Mouse (Mus musculus): ENCODE measurements around the gene Cbx8.

The Cbx8 gene

GRCm38 (mm10) chr11:119051426-119051825 is 10.7 kb upstream of the Cbx8 start:
- no peak for DNase-seq (ENCODE audit: low spot score in 2 of 2)

DNA sequence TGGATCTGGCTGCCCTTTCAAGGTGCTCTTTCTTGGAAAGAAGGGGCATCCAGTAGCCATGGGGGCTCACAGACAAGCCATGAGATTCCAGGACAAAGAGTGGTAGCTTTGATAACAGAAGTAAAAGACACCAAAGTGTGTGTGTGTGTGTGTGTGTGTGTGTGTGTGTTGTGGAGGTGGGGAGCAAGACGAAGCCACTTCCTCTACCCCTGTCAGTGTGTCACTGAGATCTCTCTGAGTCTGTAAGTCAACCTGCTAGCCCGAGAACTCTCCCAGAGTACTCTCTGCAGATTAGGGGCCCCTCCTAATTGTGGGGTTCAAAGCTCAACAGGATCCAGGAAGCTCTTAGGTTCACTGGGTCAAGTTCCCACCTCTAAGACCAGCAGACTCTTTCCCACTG is 9.6 kb upstream of the Cbx8 start:
- no peak for DNase-seq (ENCODE audit: low spot score in 2 of 2)

- no peak for DNase-seq (ENCODE audit: low spot score in 2 of 2)
These were observed 7.4 kb upstream of the Cbx8 start for GRCm38 (mm10) chr11:119048133-119048510.

GRCm38 (mm10) chr11:119047261-119048132 is 6.7 kb upstream of the Cbx8 start:
- DNase-seq (ENCODE audit: low spot score in 2 of 2): no peak

DNA sequence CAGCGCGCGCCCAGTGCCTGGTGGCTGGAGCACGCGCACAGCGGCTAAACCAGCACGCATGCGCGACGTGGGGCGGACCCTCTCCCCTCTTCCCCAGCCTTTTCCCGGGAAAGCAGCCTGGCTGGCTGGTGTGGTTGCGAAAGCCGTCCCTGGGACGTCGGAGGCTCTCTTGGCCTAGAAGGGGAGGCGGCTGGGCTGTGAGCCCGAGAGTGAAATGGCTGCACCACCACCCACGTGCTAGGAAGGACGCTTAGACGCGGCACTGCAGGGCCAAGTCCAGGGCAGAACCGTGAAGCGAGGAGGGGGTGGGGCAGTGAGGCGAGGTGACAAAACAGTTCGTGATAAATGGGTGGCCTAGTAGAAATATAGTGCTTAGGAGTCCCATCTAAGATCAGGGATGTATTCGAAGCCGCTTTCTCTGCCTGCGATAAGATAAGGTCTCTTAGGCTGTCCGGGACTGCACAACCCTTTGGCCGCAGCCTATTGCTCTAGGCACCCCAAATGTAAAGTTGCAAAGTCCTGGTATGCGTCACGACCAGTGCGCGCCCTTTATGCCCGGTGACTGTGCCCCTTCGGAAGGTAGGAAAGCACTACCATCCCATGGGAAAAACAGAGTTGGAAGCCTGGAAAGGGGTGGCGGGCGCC is 6.0 kb upstream of the Cbx8 start:
- DNase-seq (ENCODE audit: low spot score in 2 of 2): no peak

GRCm38 (mm10) chr11:119044551-119045337 is 4.0 kb upstream of the Cbx8 start:
- no peak for DNase-seq (ENCODE audit: low spot score in 2 of 2)

DNA sequence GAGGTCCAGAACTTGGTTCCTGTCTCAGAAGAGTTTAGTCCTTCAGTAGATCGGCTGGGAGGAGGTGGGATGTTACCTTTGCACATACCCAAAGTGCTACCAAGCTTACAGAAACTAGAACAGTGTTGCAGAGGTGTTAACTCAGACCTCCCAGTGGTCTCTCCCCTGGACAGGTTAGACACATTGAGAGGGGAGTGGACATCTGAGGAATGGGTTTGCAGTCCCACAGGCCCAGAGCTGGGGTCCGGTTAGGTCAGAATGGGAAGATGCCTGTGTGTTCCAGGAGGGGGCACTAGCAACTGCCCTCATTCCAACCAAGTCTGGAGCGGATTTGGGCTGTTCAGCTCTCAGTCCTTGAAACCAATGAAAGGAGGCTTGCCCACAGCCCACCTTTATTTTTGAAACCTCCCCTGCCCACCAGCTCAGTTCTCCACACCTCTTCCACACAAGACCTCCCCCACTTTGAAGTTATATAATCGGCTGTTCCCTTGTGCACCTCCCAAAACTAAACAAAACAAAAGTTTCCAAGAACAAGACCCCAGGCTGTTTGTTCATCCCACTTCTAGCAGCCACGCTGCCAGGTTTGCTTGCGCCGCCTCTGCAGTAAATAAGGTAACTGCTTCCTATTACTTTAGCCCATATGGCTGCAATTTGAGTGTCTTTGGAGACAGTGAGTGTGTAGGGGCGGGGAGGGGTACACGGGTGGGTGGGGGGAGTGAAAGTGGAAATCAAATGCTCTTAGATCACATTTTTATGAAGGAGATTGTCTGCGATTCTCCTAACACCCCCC is 3.2 kb upstream of the Cbx8 start:
- no peak for DNase-seq (ENCODE audit: low spot score in 2 of 2)

- no peak for DNase-seq (ENCODE audit: low spot score in 2 of 2)
These were observed 2.4 kb upstream of the Cbx8 start for GRCm38 (mm10) chr11:119043273-119043540.

DNA sequence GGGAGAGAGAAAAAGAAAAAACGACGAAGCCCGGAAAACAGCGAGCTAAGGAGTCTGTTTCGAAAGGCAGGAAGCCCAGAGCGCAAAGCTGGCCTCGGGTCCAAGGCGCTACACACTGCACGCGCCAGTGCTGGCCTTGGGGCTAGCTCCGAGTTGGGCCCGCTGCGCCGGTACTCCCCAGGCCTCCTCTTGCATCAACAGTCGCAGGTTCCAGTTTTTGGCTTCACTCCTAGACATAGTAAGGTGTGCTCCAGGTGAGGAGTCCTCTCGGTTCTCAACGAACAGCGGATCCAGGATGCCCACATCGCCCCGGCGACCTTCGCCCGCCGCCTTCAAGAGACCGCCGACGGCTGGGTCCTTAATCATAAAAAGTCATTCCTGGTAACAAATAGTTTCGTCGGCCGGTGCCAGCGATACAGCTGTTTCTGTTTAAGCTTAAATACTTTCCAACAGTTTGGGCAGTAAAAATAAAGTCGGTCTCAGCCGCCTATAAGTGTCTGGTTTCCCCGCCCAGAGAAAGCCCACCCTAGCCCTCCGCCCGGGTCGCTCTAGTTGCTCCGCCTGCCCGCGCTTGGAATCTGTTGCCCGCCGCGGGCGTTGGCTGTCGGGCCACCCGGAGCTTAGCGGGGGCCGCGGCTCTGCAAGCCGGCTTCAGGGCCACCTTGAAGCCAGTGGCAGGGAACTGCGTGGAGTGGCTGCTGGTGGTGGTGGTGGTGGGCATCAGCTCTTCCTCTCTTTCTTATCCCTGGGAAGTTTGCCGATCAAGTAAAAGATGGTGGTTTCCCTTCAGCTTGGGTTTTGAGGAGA is 1.9 kb upstream of the Cbx8 start:
- DNase-seq (ENCODE audit: low spot score in 2 of 2): no peak

- no peak for DNase-seq (ENCODE audit: low spot score in 2 of 2)
These were observed 1.1 kb upstream of the Cbx8 start for GRCm38 (mm10) chr11:119041750-119042465.

DNA sequence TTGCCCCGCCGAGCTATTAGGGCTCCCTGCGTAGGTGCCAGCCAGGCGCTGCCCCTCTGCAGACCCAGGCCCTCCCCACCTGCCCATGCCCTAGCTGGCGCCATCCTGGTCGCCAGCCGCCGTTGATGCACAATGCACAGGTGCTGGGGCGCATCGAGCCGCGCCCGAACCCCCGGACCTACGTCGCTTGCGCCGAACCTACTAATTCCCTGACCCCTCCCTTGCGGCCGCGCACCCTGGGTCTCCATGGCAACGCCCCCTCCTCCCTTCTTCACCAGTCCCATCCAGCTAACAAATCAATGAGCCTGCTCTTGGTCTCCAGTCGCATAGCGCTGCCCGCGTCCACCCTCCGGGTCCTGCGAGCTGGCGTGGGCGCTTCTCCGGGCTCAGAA is 552 bp upstream of the Cbx8 start:
- DNase-seq (ENCODE audit: low spot score in 2 of 2): peak in 1 of 2 experiments; percentile 77

DNA sequence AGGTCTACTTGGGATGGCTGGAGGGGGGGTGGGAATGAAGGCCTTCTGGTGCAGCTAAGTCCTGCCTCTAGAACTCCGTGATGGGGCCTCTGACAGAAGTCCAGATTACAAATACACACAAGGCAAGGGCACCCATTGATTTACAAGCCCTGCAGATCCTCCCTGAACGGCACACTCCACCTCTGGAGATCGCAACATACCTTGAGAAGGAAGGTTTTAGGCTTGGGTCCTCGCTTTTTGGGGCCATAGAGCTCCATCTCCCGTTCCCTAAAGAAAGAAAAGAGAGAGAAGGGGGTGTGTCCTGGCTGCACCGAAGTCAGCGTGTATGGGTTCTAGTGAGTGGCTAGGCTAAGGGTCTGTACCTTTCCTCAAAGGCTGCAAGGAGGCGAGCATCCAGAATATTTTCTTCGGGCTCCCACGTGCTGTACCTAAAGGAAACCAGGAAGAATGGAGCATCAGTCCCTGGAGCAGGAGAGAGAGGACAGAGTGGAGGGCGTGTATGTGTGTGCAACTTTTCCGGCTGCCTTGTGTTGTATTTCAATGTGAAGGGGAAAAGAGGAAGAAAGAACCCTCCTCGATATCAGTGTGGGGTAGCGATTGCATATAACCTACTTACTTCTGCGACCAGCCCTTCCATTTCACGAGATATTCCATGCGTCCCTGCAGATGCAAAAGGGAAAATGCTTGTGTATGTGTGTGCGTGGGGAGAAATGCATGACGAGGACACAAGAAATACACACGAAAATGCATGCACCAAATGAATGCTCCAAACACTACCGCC is 847 bp downstream of the Cbx8 start:
- DNase-seq (ENCODE audit: low spot score in 2 of 2): no peak

DNA sequence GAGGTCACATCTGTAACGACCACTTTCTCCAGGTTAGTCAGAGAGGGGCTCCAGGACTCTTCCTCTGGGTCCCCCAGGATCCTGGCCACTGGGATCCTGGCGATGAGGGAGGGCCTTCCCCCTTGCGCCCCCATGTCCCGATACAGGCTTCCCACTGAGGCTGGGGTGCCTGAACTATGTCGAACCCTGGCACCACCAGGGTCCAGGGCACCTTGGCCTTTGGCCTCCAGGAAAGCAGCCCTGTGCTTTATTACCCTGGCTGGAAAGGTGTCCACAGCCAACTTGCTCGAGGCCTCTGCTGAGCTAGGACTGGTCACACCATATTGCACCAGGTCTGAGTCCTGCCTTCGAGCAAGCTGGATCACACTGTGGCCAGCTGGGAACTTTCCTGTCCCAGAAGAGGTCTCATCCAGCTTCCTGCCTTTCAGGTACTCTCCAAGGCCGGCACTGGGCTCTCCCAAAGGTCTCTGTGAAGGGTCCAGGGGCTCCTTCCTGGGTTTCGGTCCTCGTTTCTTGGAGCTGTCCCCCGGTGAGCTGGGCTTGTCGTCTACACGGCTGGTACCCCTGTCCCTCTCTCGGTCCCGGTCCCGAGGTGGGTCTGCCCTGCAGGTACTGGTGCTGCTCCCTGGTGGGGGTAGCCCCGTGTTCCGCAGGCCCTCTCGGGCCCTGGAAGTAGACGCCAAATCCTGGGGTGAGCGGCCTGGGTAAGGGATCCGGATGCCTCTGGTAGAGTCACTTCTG is 1.9 kb downstream of the Cbx8 start:
- no peak for DNase-seq (ENCODE audit: low spot score in 2 of 2)

GRCm38 (mm10) chr11:119037780-119038401 is 2.9 kb downstream of the Cbx8 start:
- no peak for DNase-seq (ENCODE audit: low spot score in 2 of 2)

- no peak for DNase-seq (ENCODE audit: low spot score in 2 of 2)
These were observed 3.6 kb downstream of the Cbx8 start for GRCm38 (mm10) chr11:119036934-119037779.

- no peak for DNase-seq (ENCODE audit: low spot score in 2 of 2)
These were observed 4.3 kb downstream of the Cbx8 start for GRCm38 (mm10) chr11:119036447-119036846.

- no peak for DNase-seq (ENCODE audit: low spot score in 2 of 2)
These were observed 5.0 kb downstream of the Cbx8 start for GRCm38 (mm10) chr11:119035686-119036165.

Measured in frontal cortex, postnatal 14 days (tissue).